Mouse (Mus musculus) kidney, adult 2 months (tissue): ENCODE data around the gene Mfsd13b.

Source experiments
- CTCF ChIP-seq: fragments of 200-500 bp; conservative IDR thresholded peaks from 2 replicates; pipeline ENCODE4 v1.5.1; 2011; ENCODE audit warnings: low read depth, mild to moderate bottlenecking, control low read depth, low read length, moderate library complexity, mixed read lengths; ENCODE audit not compliant: insufficient read depth, insufficient read length
- POLR2A ChIP-seq: fragments of 200-500 bp; IDR thresholded peaks from one replicate; pipeline ENCODE4 v1.6.1; 2011; ENCODE audit warnings: low read depth, low read length, control low read depth

DNA sequence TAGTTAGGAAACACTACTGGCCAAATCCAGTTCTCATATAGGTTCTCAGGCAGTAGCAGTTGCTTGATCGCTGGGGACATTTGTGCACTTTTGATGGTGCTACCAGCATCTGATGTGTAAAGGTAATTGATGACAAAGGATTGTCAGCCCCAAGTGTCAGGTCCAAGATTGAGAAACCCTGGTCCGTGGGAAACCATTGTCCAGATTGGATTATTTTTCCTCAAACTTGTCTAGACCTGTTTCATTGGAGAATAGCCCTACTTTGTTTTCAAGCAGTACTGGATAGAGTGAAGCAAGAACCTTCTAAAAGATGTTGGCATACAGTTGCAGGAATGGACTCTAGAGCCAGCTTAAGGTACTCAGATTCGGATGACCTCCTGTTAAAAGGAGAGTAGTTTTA, 60.7 kb downstream of the Mfsd13b start:
- no peak for TF ChIP-seq CTCF
- no peak for TF ChIP-seq POLR2A
